Mouse (Mus musculus) cerebellum, adult 2 months (tissue): ENCODE data around the gene Vav1. TPM values are rescaled to one million over a fixed set of nuclear protein-coding genes. Genes with fewer than 3 reads are reported as not detected.

ENCODE experiments used
- DNase-seq, 2 experiments: peaks; one replicate each; pipeline ENCODE4 v3.0.0; 2021
- H3K27ac ChIP-seq: fragments of 200-500 bp; 2 replicates; pipeline ENCODE4 v1.5.1; 2012; ENCODE audit warnings: low read length, control low read depth, inconsistent platforms; ENCODE audit not compliant: insufficient read depth
- H3K27me3 ChIP-seq: fragments of 200-500 bp; 2 replicates; pipeline ENCODE4 v1.6.1; 2012; ENCODE audit warnings: inconsistent platforms, mild to moderate bottlenecking, low read length, moderate library complexity; ENCODE audit not compliant: control insufficient read depth, insufficient read depth
- H3K4me1 ChIP-seq: fragments of 200-500 bp; 2 replicates; pipeline ENCODE4 v1.6.1; 2011; ENCODE audit warnings: low read length; ENCODE audit not compliant: control insufficient read depth, insufficient read depth
- H3K4me3 ChIP-seq: fragments of 200-500 bp; replicated peaks from 2 replicates; pipeline ENCODE3; 2011; ENCODE audit warnings: mild to moderate bottlenecking, low read depth, low read length, control low read depth; ENCODE audit not compliant: insufficient read depth
- CTCF ChIP-seq: fragments of 200-500 bp; IDR thresholded peaks from 2 replicates; pipeline ENCODE4 v1.5.1; 2011; ENCODE audit warnings: low read depth, mild to moderate bottlenecking, control low read depth, low read length, moderate library complexity, borderline replicate concordance; ENCODE audit not compliant: insufficient read depth
- POLR2A ChIP-seq: fragments of 200-500 bp; IDR thresholded peaks from 2 replicates; pipeline ENCODE4 v1.6.1; 2011; ENCODE audit warnings: low read length, control low read depth, borderline replicate concordance; ENCODE audit not compliant: insufficient read depth
- WGBS: fragments of 180-500 bp; shearing (Covaris S2); methylation state at CpG from one replicate; pipeline ENCODE4 v1.1.7; 2018; 5-methylcytosine and 5-hydroxymethylcytosine counted together
- polyA plus RNA-seq: library from polyadenylated mRNA; depleted of rRNA; stranded (reverse); fragments of >200 nt; gene quantifications from 2 replicates; pipeline ENCODE4 v1.2.3, GENCODE M21; 2012; rRNA removed

Gene Vav1
- 1.2 and 1.5 TPM in 2 replicates for polyA plus RNA-seq

GRCm38 (mm10) chr17:57278943-57279590 lies at the start of gene Vav1:
Vav1 (plus strand) TSS chr17:57279100.
- H3K4me1 ChIP-seq = no peaks in the 10 kb centered on the region
- no peak within 1 kb of the TSS for H3K27ac ChIP-seq
- 71% methylated on average over 26 of the region's 26 CpGs for WGBS
- no peak for DNase-seq
- H3K27me3 ChIP-seq = no peaks in the 10 kb centered on the region
- H3K4me3 ChIP-seq = no peak within 1 kb of the TSS
- TF ChIP-seq POLR2A = no peak
- TF ChIP-seq CTCF = no peak

- DNase-seq = no peak
- no peak overlapping the region for H3K4me3 ChIP-seq
- H3K4me1 ChIP-seq = no peaks in the 10 kb centered on the region
- H3K27me3 ChIP-seq = no peaks in the 10 kb centered on the region
- H3K27ac ChIP-seq = no peak overlapping the region
- TF ChIP-seq POLR2A (no peak), CTCF (no peak)
- WGBS = 45% methylated on average over 15 of the region's 15 CpGs
Measured at GRCm38 (mm10) chr17:57229851-57230727, 48.8 kb upstream of the Vav1 start.

- Histone ChIP-seq H3K27ac (no peak overlapping the region), H3K27me3 (no peaks in the 10 kb centered on the region), H3K4me1 (no peaks in the 10 kb centered on the region), H3K4me3 (no peak overlapping the region)
- no peak for DNase-seq
- WGBS = 68% methylated on average over 6 of the region's 6 CpGs
- TF ChIP-seq POLR2A (no peak), CTCF (no peak)
Measured at GRCm38 (mm10) chr17:57230728-57231125, 48.2 kb upstream of the Vav1 start.

GRCm38 (mm10) chr17:57231321-57231771 lies 47.6 kb upstream of the Vav1 start:
- no peaks in the 10 kb centered on the region for H3K27me3 ChIP-seq
- H3K27ac ChIP-seq = no peak overlapping the region
- TF ChIP-seq POLR2A (no peak), CTCF (no peak)
- DNase-seq = no peak
- no peaks in the 10 kb centered on the region for H3K4me1 ChIP-seq
- H3K4me3 ChIP-seq = no peak overlapping the region

- H3K27ac ChIP-seq = no peak overlapping the region
- TF ChIP-seq CTCF = no peak
- TF ChIP-seq POLR2A = no peak
- no peak for DNase-seq
- no peaks in the 10 kb centered on the region for H3K27me3 ChIP-seq
- no peaks in the 10 kb centered on the region for H3K4me1 ChIP-seq
- H3K4me3 ChIP-seq = no peak overlapping the region
- 73% methylated on average over 1 of the region's 1 CpGs for WGBS
Measured at GRCm38 (mm10) chr17:57232200-57232599, 46.7 kb upstream of the Vav1 start.

- Histone ChIP-seq H3K4me1 (no peaks in the 10 kb centered on the region), H3K4me3 (no peak overlapping the region), H3K27ac (no peak overlapping the region), H3K27me3 (no peaks in the 10 kb centered on the region)
- no peak for DNase-seq
- no peak for TF ChIP-seq POLR2A
- TF ChIP-seq CTCF = no peak
- WGBS = 36% methylated on average over 7 of the region's 7 CpGs
Measured at GRCm38 (mm10) chr17:57233038-57233437, 45.9 kb upstream of the Vav1 start.

GRCm38 (mm10) chr17:57234254-57234928 lies 44.5 kb upstream of the Vav1 start:
- Histone ChIP-seq H3K4me3 (no peak overlapping the region), H3K27ac (no peak overlapping the region), H3K4me1 (no peaks in the 10 kb centered on the region), H3K27me3 (no peaks in the 10 kb centered on the region)
- TF ChIP-seq CTCF = no peak
- TF ChIP-seq POLR2A = no peak
- WGBS = 83% methylated on average over 12 of the region's 12 CpGs
- DNase-seq = no peak
